Comparison of ENCODE assay signal across 18 mouse cellular contexts in genomic region chr6:145638248-145638647, GRCm38 (mm10). TPM values are rescaled to one million over a fixed set of nuclear protein-coding genes. Genes with fewer than 3 reads are reported as not detected.
DNase-seq lines count a peak whose midpoint lies in the region; ATAC-seq and TF ChIP-seq lines count a peak whose summit lies in the region.
"Had no signal": no experiment of that assay in that cellular context is flagged by ENCODE, and none has a peak within 500 bp of the region (broad histone marks: within the 10 kb centered on the region; RNA-seq: fewer than 3 reads in every experiment).

No protein-coding gene starts in this region.

- no peak overlapping the region for H3K4me3 ChIP-seq in kidney, postnatal 0 days (replicated peaks; ENCODE audit: low read depth, low read length)
- H3K4me3 ChIP-seq: embryonic facial prominence, embryonic 13.5 days; forebrain, embryonic 15.5 days; midbrain, embryonic 12.5 days; neural tube, embryonic 13.5 days had no signal

- no peak for TF ChIP-seq CTCF in kidney, postnatal 0 days (IDR thresholded peaks at IDR 0.05; ENCODE audit: low read depth)

- H3K9me3 ChIP-seq in kidney, postnatal 0 days (replicated peaks; ENCODE audit: low read length) = no peaks in the 10 kb centered on the region
- H3K9me3 ChIP-seq: forebrain, embryonic 15.5 days had no signal

- no peaks in the 10 kb centered on the region for H3K27me3 ChIP-seq in kidney, postnatal 0 days (ENCODE audit: insufficient read depth, low read length)
- H3K27me3 ChIP-seq: embryonic facial prominence, embryonic 13.5 days; forebrain, embryonic 15.5 days; midbrain, embryonic 12.5 days; neural tube, embryonic 13.5 days; Patski had no signal

- no peak overlapping the region for H3K9ac ChIP-seq in kidney, postnatal 0 days (ENCODE audit: low read depth, low read length)
- H3K9ac ChIP-seq: embryonic facial prominence, embryonic 13.5 days; forebrain, embryonic 15.5 days; midbrain, embryonic 12.5 days; neural tube, embryonic 13.5 days had no signal

- no peak overlapping the region for H3K4me2 ChIP-seq in kidney, postnatal 0 days (ENCODE audit: low read length)
- H3K4me2 ChIP-seq: embryonic facial prominence, embryonic 13.5 days; forebrain, embryonic 15.5 days; liver, embryonic 11.5 days; midbrain, embryonic 12.5 days; neural tube, embryonic 13.5 days had no signal

- intact Hi-C loops in left cerebral cortex, postnatal 4 days (cut with DNase I) = no loop called here
- intact Hi-C loops in left cerebral cortex, postnatal 10 days (cut with DNase I) = no loop called here

- peak overlapping the region; percentile 54; the same call in 1 of the 2 replicates for H3K27ac ChIP-seq in kidney, postnatal 0 days
- H3K27ac ChIP-seq: embryonic facial prominence, embryonic 13.5 days; forebrain, embryonic 15.5 days; midbrain, embryonic 12.5 days; neural tube, embryonic 13.5 days had no signal

- WGBS in kidney, postnatal 0 days = 45% methylated on average over 6 of the region's 6 CpGs

- H3K4me1 ChIP-seq in kidney, postnatal 0 days (replicated peaks; ENCODE audit: insufficient read depth, low read length) = no peaks in the 10 kb centered on the region
- H3K4me1 ChIP-seq: forebrain, embryonic 15.5 days; midbrain, embryonic 12.5 days; neural tube, embryonic 13.5 days had no signal

- ATAC-seq in kidney, postnatal 0 days (replicated peaks; ENCODE audit: low FRiP score, low read depth) = peak; percentile 79; the same call in 1 of the 2 replicates
- ATAC-seq: CD4-positive, CD25-positive, alpha-beta regulatory T cell, adult 4 months; forebrain, embryonic 15.5 days; inflammation-experienced regulatory T-cells, adult 6 months; Patski had no signal

- no peaks in the 10 kb centered on the region for H3K36me3 ChIP-seq in kidney, postnatal 0 days (ENCODE audit: insufficient read depth, low read length)
- H3K36me3 ChIP-seq: embryonic facial prominence, embryonic 13.5 days; forebrain, embryonic 15.5 days; midbrain, embryonic 12.5 days; neural tube, embryonic 13.5 days had no signal

- DNase-seq in left cerebral cortex, postnatal 4 days = peak; percentile 29
- no peak for DNase-seq in left cerebral cortex, adult 18-20 months (ENCODE audit: low spot score in 2 of 2)
- DNase-seq in adrenal gland, postnatal 36 days = peak; percentile 80 to 82
- DNase-seq in kidney, postnatal 0 days (ENCODE audit: low spot score) = peak; percentile 87
- peak; percentile 67 for DNase-seq in lung, postnatal 36 days
- no peak for DNase-seq in embryo, embryonic 10 days (ENCODE audit: low spot score)
- no peak for DNase-seq in testis, postnatal 14 days (ENCODE audit: low spot score)
- DNase-seq in left cerebral cortex, postnatal 10 days (ENCODE audit: extremely low spot score in 1 of 2, low spot score in 2 of 2) = no peak
- DNase-seq: cerebellum, adult 9-11 months had no signal

RNA-seq across cellular contexts. Expression of gene Tuba3b, which starts 22.7 kb away (rescaled TPM):
- total RNA-seq in left cerebral cortex, postnatal 4 days (2021) = not detected
- not detected for total RNA-seq in left cerebral cortex, adult 18-20 months (2021)
- not detected for total RNA-seq in adrenal gland, postnatal 36 days (2021)
- not detected in 2 replicates for polyA plus RNA-seq in kidney, postnatal 0 days (2015; fragmentation: Nextera tagmentation; extraction: Ambion mirVana)
- not detected for total RNA-seq in left cerebral cortex, postnatal 10 days (2021)
- total RNA-seq: granulocyte monocyte progenitor cell, adult 5-6 weeks had no signal
- polyA plus RNA-seq: CD4-positive, CD25-positive, alpha-beta regulatory T cell, adult 4 months; embryonic facial prominence, embryonic 13.5 days; forebrain, embryonic 15.5 days; inflammation-experienced regulatory T-cells, adult 6 months; midbrain, embryonic 12.5 days; neural tube, embryonic 13.5 days; Patski had no signal

RNA-seq across cellular contexts. Expression of gene Lmntd1, which starts 24.1 kb away (rescaled TPM):
- 1 to 10 TPM; 1.9 to 2.1 TPM for total RNA-seq in left cerebral cortex, postnatal 4 days (2021)
- total RNA-seq in left cerebral cortex, adult 18-20 months (2021) = 1 to 10 TPM; 1.8 to 2.1 TPM
- under 1 TPM; 0.33 to 0.56 TPM for total RNA-seq in adrenal gland, postnatal 36 days (2021)
- 2.6 and 3.0 TPM in 2 replicates for polyA plus RNA-seq in kidney, postnatal 0 days (2015; fragmentation: Nextera tagmentation; extraction: Ambion mirVana)
- total RNA-seq in left cerebral cortex, postnatal 10 days (2021) = 1 to 10 TPM; 2.0 to 2.2 TPM
- total RNA-seq: granulocyte monocyte progenitor cell, adult 5-6 weeks had no signal
- polyA plus RNA-seq: CD4-positive, CD25-positive, alpha-beta regulatory T cell, adult 4 months; inflammation-experienced regulatory T-cells, adult 6 months; liver, embryonic 11.5 days; Patski had no signal

Comparison
In these comparisons a context has a peak if more than half of its experiments do, and no peak if none do; other contexts are left out.
1. DNase-seq: peak in left cerebral cortex, postnatal 4 days (single experiment), adrenal gland, postnatal 36 days (2 of 2), kidney, postnatal 0 days (single experiment) and lung, postnatal 36 days (single experiment); none in left cerebral cortex, adult 18-20 months (0 of 2), embryo, embryonic 10 days (single experiment), testis, postnatal 14 days (single experiment) and left cerebral cortex, postnatal 10 days (0 of 2).